25 mouse cellular contexts compared by ENCODE assay signal in the genomic region with DNA sequence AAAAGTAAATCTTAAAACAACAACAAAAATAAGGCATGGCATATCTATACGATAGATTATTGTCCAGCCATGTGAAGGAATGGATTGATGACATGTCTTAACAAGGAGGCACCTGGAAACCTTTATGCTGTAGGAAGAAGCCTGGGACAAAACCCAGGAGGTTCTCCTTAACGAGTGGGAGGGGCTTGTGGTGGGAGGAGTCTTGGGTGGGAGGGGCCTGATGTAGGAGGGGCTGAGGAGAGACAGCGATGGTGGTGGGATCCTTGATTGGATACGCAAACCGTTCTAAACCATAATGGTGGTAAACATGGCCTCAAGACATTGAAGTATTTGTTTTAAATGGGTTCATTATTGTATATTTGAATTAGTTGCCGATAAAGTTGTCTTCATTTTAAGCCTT. TPM values are rescaled to one million over a fixed set of nuclear protein-coding genes. Genes with fewer than 3 reads are reported as not detected.
DNase-seq lines count a peak whose midpoint lies in the region; ATAC-seq and TF ChIP-seq lines count a peak whose summit lies in the region.
"Had no signal": no experiment of that assay in that cellular context is flagged by ENCODE, and none has a peak within 500 bp of the region (broad histone marks: within the 10 kb centered on the region; RNA-seq: fewer than 3 reads in every experiment).

No protein-coding gene starts in this region.

- WGBS in forebrain, embryonic 11.5 days: 85% methylated on average over 6 of the region's 6 CpGs
- WGBS in forebrain, postnatal 0 days: 86% methylated on average over 6 of the region's 6 CpGs
- WGBS in liver, embryonic 11.5 days: 81% methylated on average over 6 of the region's 6 CpGs
- WGBS in liver, embryonic 12.5 days (ENCODE audit: insufficient replicate concordance): 73% methylated on average over 6 of the region's 6 CpGs
- WGBS in kidney, embryonic 16.5 days: 85% methylated on average over 6 of the region's 6 CpGs

- no peaks in the 10 kb centered on the region for H3K27me3 ChIP-seq in forebrain, embryonic 11.5 days (ENCODE audit: control insufficient read depth, insufficient read depth, low read length)
- no peaks in the 10 kb centered on the region for H3K27me3 ChIP-seq in forebrain, postnatal 0 days (ENCODE audit: insufficient read depth, low read length)
- H3K27me3 ChIP-seq in liver, embryonic 11.5 days (replicated peaks; ENCODE audit: control insufficient read depth, insufficient read depth, low read length): 0 out of 2 replicates have a peak, but pooled peaks cover under 1% of the 10 kb centered on the region
- H3K27me3 ChIP-seq in liver, embryonic 12.5 days (replicated peaks): peaks cover 23% of the 10 kb centered on the region
- H3K27me3 ChIP-seq in testis, adult 2 months (ENCODE audit: control insufficient read depth, insufficient read depth, low read length): no peaks in the 10 kb centered on the region
- 0 out of 2 replicates have a peak, but pooled peaks cover 3% of the 10 kb centered on the region for H3K27me3 ChIP-seq in kidney, embryonic 16.5 days (ENCODE audit: insufficient read depth, low read length)
- H3K27me3 ChIP-seq: embryonic facial prominence, embryonic 12.5 days; embryonic facial prominence, embryonic 15.5 days; forebrain, embryonic 15.5 days; hindbrain, embryonic 13.5 days; intestine, embryonic 15.5 days had no signal

- H3K36me3 ChIP-seq in forebrain, embryonic 11.5 days (ENCODE audit: control insufficient read depth, insufficient read depth, low read length): no peaks in the 10 kb centered on the region
- H3K36me3 ChIP-seq in forebrain, postnatal 0 days (ENCODE audit: insufficient read depth): no peaks in the 10 kb centered on the region
- no peaks in the 10 kb centered on the region for H3K36me3 ChIP-seq in liver, embryonic 11.5 days (ENCODE audit: control insufficient read depth, insufficient read depth, low read length)
- no peaks in the 10 kb centered on the region for H3K36me3 ChIP-seq in liver, embryonic 12.5 days
- H3K36me3 ChIP-seq in testis, adult 2 months (ENCODE audit: control insufficient read depth, insufficient read depth, low read length): no peaks in the 10 kb centered on the region
- H3K36me3 ChIP-seq in kidney, embryonic 16.5 days (ENCODE audit: insufficient read depth, low read length): no peaks in the 10 kb centered on the region
- H3K36me3 ChIP-seq: embryonic facial prominence, embryonic 12.5 days; embryonic facial prominence, embryonic 15.5 days; forebrain, embryonic 12.5 days; forebrain, embryonic 15.5 days; hindbrain, embryonic 10.5 days; hindbrain, embryonic 13.5 days; intestine, embryonic 15.5 days had no signal

- no peak for ATAC-seq in forebrain, embryonic 11.5 days (replicated peaks; ENCODE audit: low FRiP score)
- ATAC-seq in forebrain, postnatal 0 days: no peak
- no peak for ATAC-seq in liver, embryonic 11.5 days (replicated peaks; ENCODE audit: low FRiP score)
- no peak for ATAC-seq in liver, embryonic 12.5 days
- ATAC-seq in kidney, embryonic 16.5 days (ENCODE audit: low FRiP score, low TSS enrichment): no peak
- ATAC-seq: forebrain, embryonic 15.5 days; hindbrain, embryonic 16.5 days; intestine, embryonic 15.5 days had no signal

- no peak for TF ChIP-seq CTCF in forebrain, postnatal 0 days (IDR thresholded peaks at IDR 0.05; ENCODE audit: low read depth)
- TF ChIP-seq CTCF in testis, adult 2 months (IDR thresholded peaks at IDR 0.05; ENCODE audit: control insufficient read depth, insufficient read depth, insufficient replicate concordance, low read depth, low read length): no peak

- H3K4me1 ChIP-seq in forebrain, embryonic 11.5 days (replicated peaks; ENCODE audit: control insufficient read depth, insufficient read depth, low read length): no peaks in the 10 kb centered on the region
- H3K4me1 ChIP-seq in forebrain, postnatal 0 days (ENCODE audit: insufficient read depth): no peaks in the 10 kb centered on the region
- H3K4me1 ChIP-seq in liver, embryonic 11.5 days (replicated peaks; ENCODE audit: control insufficient read depth, insufficient read depth, low read length): no peaks in the 10 kb centered on the region
- H3K4me1 ChIP-seq in liver, embryonic 12.5 days: no peaks in the 10 kb centered on the region
- peaks cover 4% of the 10 kb centered on the region; the same call in 1 of the 2 replicates for H3K4me1 ChIP-seq in testis, adult 2 months (ENCODE audit: control insufficient read depth, insufficient read depth, low read length)
- H3K4me1 ChIP-seq in kidney, embryonic 16.5 days (ENCODE audit: insufficient read depth, low read length): no peaks in the 10 kb centered on the region
- H3K4me1 ChIP-seq: embryonic facial prominence, embryonic 12.5 days; embryonic facial prominence, embryonic 15.5 days; forebrain, embryonic 12.5 days; forebrain, embryonic 15.5 days; hindbrain, embryonic 10.5 days; hindbrain, embryonic 13.5 days had no signal

- no peak overlapping the region for H3K4me2 ChIP-seq in forebrain, embryonic 11.5 days (ENCODE audit: low read depth, low read length, severe bottlenecking)
- H3K4me2 ChIP-seq in forebrain, postnatal 0 days (ENCODE audit: low read depth): no peak overlapping the region
- no peak overlapping the region for H3K4me2 ChIP-seq in liver, embryonic 11.5 days
- H3K4me2 ChIP-seq in liver, embryonic 12.5 days: no peak overlapping the region
- no peak overlapping the region for H3K4me2 ChIP-seq in kidney, embryonic 16.5 days (replicated peaks; ENCODE audit: low read depth, low read length)
- H3K4me2 ChIP-seq: embryonic facial prominence, embryonic 12.5 days; embryonic facial prominence, embryonic 15.5 days; forebrain, embryonic 12.5 days; forebrain, embryonic 15.5 days; heart, embryonic 11.5 days; hindbrain, embryonic 13.5 days; intestine, embryonic 15.5 days had no signal

- TF ChIP-seq POLR2A in testis, adult 2 months (IDR thresholded peaks at IDR 0.05; ENCODE audit: control insufficient read depth, low read depth, low read length): no peak

- H3K4me3 ChIP-seq in forebrain, embryonic 11.5 days (ENCODE audit: low read depth, low read length): no peak overlapping the region
- no peak overlapping the region for H3K4me3 ChIP-seq in forebrain, postnatal 0 days (ENCODE audit: low read depth, low read length)
- H3K4me3 ChIP-seq in liver, embryonic 11.5 days (ENCODE audit: low read depth, low read length): no peak overlapping the region
- H3K4me3 ChIP-seq in liver, embryonic 12.5 days: no peak overlapping the region
- peak overlapping the region; percentile 38; the same call in 1 of the 2 replicates for H3K4me3 ChIP-seq in testis, adult 2 months (ENCODE audit: control insufficient read depth, low read depth, low read length)
- H3K4me3 ChIP-seq in kidney, embryonic 16.5 days (ENCODE audit: low read length): no peak overlapping the region
- H3K4me3 ChIP-seq: embryonic facial prominence, embryonic 12.5 days; embryonic facial prominence, embryonic 15.5 days; forebrain, embryonic 12.5 days; forebrain, embryonic 15.5 days; hindbrain, embryonic 10.5 days; hindbrain, embryonic 13.5 days; intestine, embryonic 15.5 days had no signal

- no peak overlapping the region for H3K27ac ChIP-seq in forebrain, embryonic 11.5 days (ENCODE audit: low read depth, low read length)
- no peak overlapping the region for H3K27ac ChIP-seq in forebrain, postnatal 0 days (ENCODE audit: low read depth, low read length)
- H3K27ac ChIP-seq in liver, embryonic 11.5 days (ENCODE audit: low read depth, low read length): no peak overlapping the region
- no peak overlapping the region for H3K27ac ChIP-seq in liver, embryonic 12.5 days
- H3K27ac ChIP-seq in testis, adult 2 months (ENCODE audit: control insufficient read depth, insufficient read depth, low read depth, low read length): no peak overlapping the region
- no peak overlapping the region for H3K27ac ChIP-seq in kidney, embryonic 16.5 days (ENCODE audit: low read length)
- H3K27ac ChIP-seq: embryonic facial prominence, embryonic 12.5 days; embryonic facial prominence, embryonic 15.5 days; forebrain, embryonic 12.5 days; forebrain, embryonic 15.5 days; hindbrain, embryonic 10.5 days; hindbrain, embryonic 13.5 days; intestine, embryonic 15.5 days had no signal

- no peaks in the 10 kb centered on the region for H3K9me3 ChIP-seq in forebrain, embryonic 11.5 days (ENCODE audit: control insufficient read depth, low read length)
- no peaks in the 10 kb centered on the region for H3K9me3 ChIP-seq in forebrain, postnatal 0 days (ENCODE audit: low read length)
- H3K9me3 ChIP-seq in liver, embryonic 11.5 days (ENCODE audit: control insufficient read depth, low read length): no peaks in the 10 kb centered on the region
- H3K9me3 ChIP-seq in liver, embryonic 12.5 days (replicated peaks): no peaks in the 10 kb centered on the region
- H3K9me3 ChIP-seq in kidney, embryonic 16.5 days (ENCODE audit: low read length): peaks cover 4% of the 10 kb centered on the region; the same call in 1 of the 2 replicates
- H3K9me3 ChIP-seq: embryonic facial prominence, embryonic 15.5 days; forebrain, embryonic 12.5 days; forebrain, embryonic 15.5 days; hindbrain, embryonic 13.5 days; intestine, embryonic 15.5 days had no signal

- DNase-seq in forebrain, embryonic 11.5 days (ENCODE audit: low spot score): peak; percentile 9
- no peak for DNase-seq in forebrain, postnatal 0 days
- DNase-seq in liver, embryonic 11.5 days (ENCODE audit: low spot score): peak; percentile 25
- peak; percentile 76 for DNase-seq in R1 (ENCODE audit: low read depth, low spot score)
- no peak for DNase-seq in left cerebral cortex, adult 9 months (ENCODE audit: low spot score in 2 of 2)
- DNase-seq: adrenal gland, adult 2 months; adrenal gland, postnatal 14 days; cerebellum, adult 11 months; cerebellum, adult 8-10 months; cerebellum, postnatal 14 days; gastrocnemius, postnatal 10 days; heart, adult 18-20 months; heart, postnatal 36 days had no signal

- H3K9ac ChIP-seq in forebrain, embryonic 11.5 days (ENCODE audit: low read length): no peak overlapping the region
- H3K9ac ChIP-seq in forebrain, postnatal 0 days: no peak overlapping the region
- H3K9ac ChIP-seq in liver, embryonic 11.5 days (ENCODE audit: low read depth, low read length): no peak overlapping the region
- H3K9ac ChIP-seq in liver, embryonic 12.5 days: no peak overlapping the region
- no peak overlapping the region for H3K9ac ChIP-seq in kidney, embryonic 16.5 days (replicated peaks; ENCODE audit: low read length)
- H3K9ac ChIP-seq: embryonic facial prominence, embryonic 12.5 days; embryonic facial prominence, embryonic 15.5 days; forebrain, embryonic 12.5 days; forebrain, embryonic 15.5 days; hindbrain, embryonic 13.5 days; intestine, embryonic 15.5 days had no signal

RNA-seq across cellular contexts. Expression of a gene that starts 13.4 kb away (rescaled TPM):
- 7.5 and 8.9 TPM in 2 replicates for polyA plus RNA-seq in forebrain, embryonic 11.5 days (2014; fragmentation: Nextera tagmentation; extraction: Ambion mirVana)
- 154 and 162 TPM in 2 replicates for total RNA-seq in forebrain, postnatal 0 days (2014; rRNA removed)
- polyA plus RNA-seq in forebrain, postnatal 0 days (2015; fragmentation: Nextera tagmentation; extraction: Ambion mirVana): 24.4 and 24.8 TPM in 2 replicates
- 2.7 and 3.0 TPM in 2 replicates for polyA plus RNA-seq in liver, embryonic 11.5 days (2014; fragmentation: Nextera tagmentation; extraction: Ambion mirVana)
- polyA plus RNA-seq in liver, embryonic 12.5 days (2016; fragmentation: Nextera tagmentation; extraction: Ambion mirVana): 2.4 and 2.7 TPM in 2 replicates
- polyA plus RNA-seq in testis, adult 2 months (2012; rRNA removed): 31.8 and 33.7 TPM in 2 replicates
- polyA plus RNA-seq in kidney, embryonic 16.5 days (2015; fragmentation: Nextera tagmentation; extraction: Ambion mirVana): 4.8 and 7.0 TPM in 2 replicates

RNA-seq across cellular contexts. Expression of a gene that starts 30.9 kb away (rescaled TPM):
- 681 and 714 TPM in 2 replicates for polyA plus RNA-seq in forebrain, embryonic 11.5 days (2014; fragmentation: Nextera tagmentation; extraction: Ambion mirVana)
- total RNA-seq in forebrain, postnatal 0 days (2014; rRNA removed): 301 and 392 TPM in 2 replicates
- 581 and 734 TPM in 2 replicates for polyA plus RNA-seq in forebrain, postnatal 0 days (2015; fragmentation: Nextera tagmentation; extraction: Ambion mirVana)
- 710 and 721 TPM in 2 replicates for polyA plus RNA-seq in liver, embryonic 11.5 days (2014; fragmentation: Nextera tagmentation; extraction: Ambion mirVana)
- polyA plus RNA-seq in liver, embryonic 12.5 days (2016; fragmentation: Nextera tagmentation; extraction: Ambion mirVana): 455 and 456 TPM in 2 replicates
- polyA plus RNA-seq in testis, adult 2 months (2012; rRNA removed): 38.5 and 42.6 TPM in 2 replicates
- polyA plus RNA-seq in kidney, embryonic 16.5 days (2015; fragmentation: Nextera tagmentation; extraction: Ambion mirVana): 619 and 638 TPM in 2 replicates

RNA-seq across cellular contexts. Expression of a gene that starts 30.9 kb away (rescaled TPM):
- polyA plus RNA-seq in forebrain, embryonic 11.5 days (2014; fragmentation: Nextera tagmentation; extraction: Ambion mirVana): 16.8 and 17.8 TPM in 2 replicates
- 82.6 and 104 TPM in 2 replicates for total RNA-seq in forebrain, postnatal 0 days (2014; rRNA removed)
- polyA plus RNA-seq in forebrain, postnatal 0 days (2015; fragmentation: Nextera tagmentation; extraction: Ambion mirVana): 32.8 and 47.0 TPM in 2 replicates
- polyA plus RNA-seq in liver, embryonic 11.5 days (2014; fragmentation: Nextera tagmentation; extraction: Ambion mirVana): 2.6 and 2.7 TPM in 2 replicates
- 1.3 and 1.6 TPM in 2 replicates for polyA plus RNA-seq in liver, embryonic 12.5 days (2016; fragmentation: Nextera tagmentation; extraction: Ambion mirVana)
- 4.0 TPM in 2 replicates for polyA plus RNA-seq in testis, adult 2 months (2012; rRNA removed)
- polyA plus RNA-seq in kidney, embryonic 16.5 days (2015; fragmentation: Nextera tagmentation; extraction: Ambion mirVana): 7.0 and 7.4 TPM in 2 replicates

RNA-seq across cellular contexts. Expression of a gene that starts 34.9 kb away (rescaled TPM):
- 7.4 and 8.2 TPM in 2 replicates for polyA plus RNA-seq in forebrain, embryonic 11.5 days (2014; fragmentation: Nextera tagmentation; extraction: Ambion mirVana)
- 11.4 and 12.5 TPM in 2 replicates for total RNA-seq in forebrain, postnatal 0 days (2014; rRNA removed)
- 2.1 and 2.4 TPM in 2 replicates for polyA plus RNA-seq in forebrain, postnatal 0 days (2015; fragmentation: Nextera tagmentation; extraction: Ambion mirVana)
- polyA plus RNA-seq in liver, embryonic 11.5 days (2014; fragmentation: Nextera tagmentation; extraction: Ambion mirVana): 4.2 and 4.9 TPM in 2 replicates
- polyA plus RNA-seq in liver, embryonic 12.5 days (2016; fragmentation: Nextera tagmentation; extraction: Ambion mirVana): 2.2 and 2.6 TPM in 2 replicates
- polyA plus RNA-seq in testis, adult 2 months (2012; rRNA removed): 3.6 and 4.2 TPM in 2 replicates
- 3.4 and 4.1 TPM in 2 replicates for polyA plus RNA-seq in kidney, embryonic 16.5 days (2015; fragmentation: Nextera tagmentation; extraction: Ambion mirVana)

RNA-seq across cellular contexts. Expression of a gene that starts 59.0 kb away (rescaled TPM):
- 32.3 and 34.8 TPM in 2 replicates for polyA plus RNA-seq in forebrain, embryonic 11.5 days (2014; fragmentation: Nextera tagmentation; extraction: Ambion mirVana)
- total RNA-seq in forebrain, postnatal 0 days (2014; rRNA removed): 27.9 and 32.2 TPM in 2 replicates
- 23.5 and 25.5 TPM in 2 replicates for polyA plus RNA-seq in forebrain, postnatal 0 days (2015; fragmentation: Nextera tagmentation; extraction: Ambion mirVana)
- polyA plus RNA-seq in liver, embryonic 11.5 days (2014; fragmentation: Nextera tagmentation; extraction: Ambion mirVana): 23.1 and 28.2 TPM in 2 replicates
- polyA plus RNA-seq in liver, embryonic 12.5 days (2016; fragmentation: Nextera tagmentation; extraction: Ambion mirVana): 17.6 and 18.0 TPM in 2 replicates
- 7.0 and 7.8 TPM in 2 replicates for polyA plus RNA-seq in testis, adult 2 months (2012; rRNA removed)
- 27.3 and 29.6 TPM in 2 replicates for polyA plus RNA-seq in kidney, embryonic 16.5 days (2015; fragmentation: Nextera tagmentation; extraction: Ambion mirVana)

Comparison
In these comparisons a context has a peak if more than half of its experiments do, and no peak if none do; other contexts are left out.
1. DNase-seq: peak in forebrain, embryonic 11.5 days (single experiment), liver, embryonic 11.5 days (single experiment) and R1 (single experiment); none in forebrain, postnatal 0 days (single experiment) and left cerebral cortex, adult 9 months (0 of 2).
2. RNA of a gene that starts 30.9 kb away (polyA plus RNA-seq): 710 to 721 TPM in liver, embryonic 11.5 days, 681 to 714 TPM in forebrain, embryonic 11.5 days, 619 to 638 TPM in kidney, embryonic 16.5 days, 581 to 734 TPM in forebrain, postnatal 0 days and 455 to 456 TPM in liver, embryonic 12.5 days; 38.5 to 42.6 TPM in testis, adult 2 months; every median in the first group is over 10 times any median in the second.